Mouse (Mus musculus) midbrain, embryonic 12.5 days (tissue): Measurements from ENCODE around the gene Ush2a. TPM values are rescaled to one million over a fixed set of nuclear protein-coding genes. Genes with fewer than 3 reads are reported as not detected.

Source experiments
- ATAC-seq: fragments of 200-750 bp; cut with Nextera tagmentation; 2 replicates; pipeline ENCODE4 v1.8.0; 2017; ENCODE audit warnings: low read depth, moderate TSS enrichment, moderate library complexity; ENCODE audit not compliant: low FRiP score
- H3K27ac ChIP-seq: fragments of 300-500 bp; sonication (generic); replicated peaks from 2 replicates; pipeline ENCODE4 v1.5.1; 2016; ENCODE audit warnings: mild to moderate bottlenecking
- H3K27me3 ChIP-seq: fragments of 300-500 bp; sonication (generic); 2 replicates; pipeline ENCODE4 v1.6.1; 2016; ENCODE audit warnings: mild to moderate bottlenecking
- H3K36me3 ChIP-seq: fragments of 300-500 bp; sonication (generic); 2 replicates; pipeline ENCODE4 v1.6.1; 2016
- H3K4me1 ChIP-seq: fragments of 300-500 bp; sonication (generic); 2 replicates; pipeline ENCODE4 v1.6.1; 2016
- H3K4me2 ChIP-seq: fragments of 300-500 bp; sonication (generic); replicated peaks from 2 replicates; pipeline ENCODE4 v1.6.1; 2016; ENCODE audit warnings: mild to moderate bottlenecking, moderate library complexity
- H3K4me3 ChIP-seq: fragments of 300-500 bp; sonication (generic); 2 replicates; pipeline ENCODE4 v1.5.1; 2016; ENCODE audit warnings: mild to moderate bottlenecking
- H3K9ac ChIP-seq: fragments of 300-500 bp; sonication (generic); replicated peaks from 2 replicates; pipeline ENCODE4 v1.6.1; 2016; ENCODE audit warnings: mild to moderate bottlenecking, moderate library complexity
- H3K9me3 ChIP-seq: fragments of 300-500 bp; sonication (generic); 2 replicates; pipeline ENCODE4 v1.6.1; 2016; ENCODE audit warnings: mild to moderate bottlenecking
- WGBS: fragments of 180-500 bp; shearing (Covaris S2); methylation state at CpG from one replicate; pipeline ENCODE4 v1.1.7; 2016; 5-methylcytosine and 5-hydroxymethylcytosine counted together
- polyA plus RNA-seq: library from polyadenylated mRNA; unstranded; fragments of >200 nt; fragmentation: Nextera tagmentation; extraction: Ambion mirVana; gene quantifications from 2 replicates; pipeline ENCODE4 v1.2.1, GENCODE M21; 2016

The Ush2a gene
- polyA plus RNA-seq, 1 experiment from 2014 or later, result 0.14 TPM

GRCm38 (mm10) chr1:188567486-188567885 is 305.7 kb downstream of the Ush2a start:
- no peak overlapping the region for H3K27ac ChIP-seq
- no peak overlapping the region for H3K9ac ChIP-seq
- 0 out of 2 replicates have a peak, but pooled peaks cover 3% of the 10 kb centered on the region for H3K4me1 ChIP-seq
- ATAC-seq, result no peak
- H3K27me3 ChIP-seq, result no peaks in the 10 kb centered on the region
- no peak overlapping the region for H3K4me2 ChIP-seq
- no peaks in the 10 kb centered on the region for H3K9me3 ChIP-seq
- WGBS, result 85% methylated on average over 4 of the region's 4 CpGs
- no peak overlapping the region for H3K4me3 ChIP-seq
- no peaks in the 10 kb centered on the region for H3K36me3 ChIP-seq

DNA sequence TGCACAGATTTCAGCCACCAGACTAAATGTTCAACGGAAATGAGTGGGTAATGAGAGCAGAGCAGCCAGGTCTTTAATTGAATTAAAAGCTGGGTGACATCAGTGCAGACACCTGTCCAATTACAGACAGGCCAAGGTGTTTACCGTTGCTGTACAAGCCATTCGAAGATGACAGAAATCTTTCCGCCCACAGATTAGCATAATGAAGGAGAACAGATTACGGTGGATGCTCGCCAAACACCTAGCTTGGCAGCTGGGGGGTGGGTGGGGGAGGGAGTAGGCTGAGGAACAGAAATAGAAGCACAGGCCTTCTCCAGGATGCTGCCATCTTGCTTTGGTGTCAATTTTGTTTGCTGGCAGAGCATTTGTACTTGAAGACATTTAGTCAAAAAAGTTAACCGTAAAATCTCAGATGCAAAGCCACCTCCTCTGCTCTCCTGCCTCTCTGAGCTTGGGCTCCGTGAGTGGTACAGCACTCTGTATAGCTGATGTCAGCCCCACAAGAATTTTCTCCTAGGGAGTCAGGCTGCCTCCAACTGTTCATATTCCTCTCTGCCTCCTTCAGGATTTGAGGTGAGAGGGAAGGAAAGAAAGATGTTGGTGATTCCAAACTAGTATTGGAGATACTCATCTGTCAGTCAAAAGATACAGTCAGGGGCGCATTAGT is 306.6 kb downstream of the Ush2a start:
- ATAC-seq, result no peak
- Histone ChIP-seq H3K36me3 (no peaks in the 10 kb centered on the region), H3K9ac (no peak overlapping the region), H3K27me3 (no peaks in the 10 kb centered on the region), H3K4me1 (0 out of 2 replicates have a peak, but pooled peaks cover 3% of the 10 kb centered on the region), H3K4me2 (no peak overlapping the region), H3K27ac (no peak overlapping the region), H3K9me3 (no peaks in the 10 kb centered on the region), H3K4me3 (no peak overlapping the region)
- 80% methylated on average over 9 of the region's 9 CpGs for WGBS

GRCm38 (mm10) chr1:188576246-188576747 is 314.5 kb downstream of the Ush2a start:
- Histone ChIP-seq H3K4me3 (no peak overlapping the region), H3K4me1 (no peaks in the 10 kb centered on the region; the same call in 1 of the 2 replicates), H3K27ac (no peak overlapping the region), H3K9ac (no peak overlapping the region), H3K4me2 (no peak overlapping the region), H3K9me3 (no peaks in the 10 kb centered on the region), H3K27me3 (no peaks in the 10 kb centered on the region), H3K36me3 (no peaks in the 10 kb centered on the region)
- ATAC-seq, result no peak
- 72% methylated on average over 8 of the region's 8 CpGs for WGBS

- H3K4me3 ChIP-seq, result no peak overlapping the region
- H3K27me3 ChIP-seq, result no peaks in the 10 kb centered on the region
- H3K9ac ChIP-seq, result no peak overlapping the region
- H3K4me2 ChIP-seq, result no peak overlapping the region
- no peak for ATAC-seq
- H3K36me3 ChIP-seq, result no peaks in the 10 kb centered on the region
- H3K9me3 ChIP-seq, result no peaks in the 10 kb centered on the region
- WGBS, result 94% methylated on average over 4 of the region's 4 CpGs
- no peaks in the 10 kb centered on the region; the same call in 1 of the 2 replicates for H3K4me1 ChIP-seq
- H3K27ac ChIP-seq, result no peak overlapping the region
Measured at GRCm38 (mm10) chr1:188577376-188577775, 315.6 kb downstream of the Ush2a start.

DNA sequence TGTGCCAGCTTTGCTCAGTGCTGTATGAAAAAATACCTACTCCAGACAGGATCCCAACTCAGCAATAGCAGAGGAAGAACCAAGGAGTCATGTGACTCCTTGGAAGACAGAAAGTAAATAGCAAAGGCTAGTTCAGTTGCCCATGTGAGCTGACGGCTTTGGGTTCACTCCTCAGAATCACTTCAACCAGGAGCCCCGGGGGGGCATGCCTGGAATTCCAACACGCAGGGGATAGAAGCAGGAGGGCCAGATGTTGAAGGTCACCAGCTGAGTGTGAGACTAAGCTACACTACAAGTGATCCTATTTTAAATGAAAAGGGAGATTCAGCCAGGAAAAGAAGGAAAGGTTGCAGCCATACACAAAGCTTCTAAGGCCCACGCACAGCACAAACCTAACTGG is 319.3 kb downstream of the Ush2a start:
- Histone ChIP-seq H3K36me3 (no peaks in the 10 kb centered on the region), H3K9ac (no peak overlapping the region), H3K9me3 (no peaks in the 10 kb centered on the region), H3K4me3 (no peak overlapping the region), H3K27ac (no peak overlapping the region), H3K4me1 (no peaks in the 10 kb centered on the region; the same call in 1 of the 2 replicates), H3K27me3 (no peaks in the 10 kb centered on the region), H3K4me2 (no peak overlapping the region)
- WGBS, result 36% methylated on average over 4 of the region's 4 CpGs
- no peak for ATAC-seq

DNA sequence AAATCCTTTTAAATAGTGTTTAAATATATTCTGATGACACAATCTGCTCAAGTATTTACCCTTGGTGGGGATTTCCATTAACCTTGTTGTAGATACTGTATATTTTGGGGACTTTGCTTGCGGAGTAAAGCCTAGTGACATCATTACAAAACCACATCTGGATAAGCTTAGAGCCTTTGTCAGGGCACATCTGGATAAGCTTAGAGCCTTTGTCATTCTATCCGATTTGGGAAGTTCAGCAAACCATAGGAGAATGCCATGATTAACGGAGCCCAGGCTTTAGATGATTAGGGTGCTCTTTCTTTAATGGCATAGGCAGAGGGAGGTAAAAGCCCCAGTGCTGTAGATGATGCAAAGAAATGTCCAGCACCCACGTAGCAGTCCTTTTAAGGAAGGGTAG is 333.4 kb downstream of the Ush2a start:
- WGBS, result 42% methylated on average over 4 of the region's 4 CpGs

DNA sequence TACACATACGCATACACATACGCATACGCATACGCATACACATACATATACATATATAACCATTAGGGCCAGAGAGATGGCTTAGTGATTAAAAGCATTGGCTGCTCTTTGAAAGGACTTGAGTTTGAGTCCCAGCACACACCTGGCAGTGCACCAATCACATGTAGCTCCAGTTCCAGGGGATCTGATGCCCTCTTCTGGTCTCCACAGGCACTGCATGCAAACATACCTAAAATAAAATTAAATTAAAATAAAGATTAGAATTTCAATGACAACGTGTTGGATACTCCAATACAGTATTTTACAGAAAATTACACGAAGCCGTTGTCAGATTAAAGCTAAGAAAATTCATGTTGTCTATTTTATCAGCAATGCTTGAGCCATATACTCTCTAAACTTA is 336.2 kb downstream of the Ush2a start:
- Histone ChIP-seq H3K9ac (no peak overlapping the region), H3K36me3 (no peaks in the 10 kb centered on the region), H3K27me3 (no peaks in the 10 kb centered on the region), H3K4me2 (no peak overlapping the region), H3K9me3 (no peaks in the 10 kb centered on the region), H3K4me3 (no peak overlapping the region), H3K27ac (no peak overlapping the region), H3K4me1 (no peaks in the 10 kb centered on the region)
- 89% methylated on average over 7 of the region's 7 CpGs for WGBS
- no peak for ATAC-seq

More for the DNA sequence above, 333.4 kb downstream of the Ush2a start:
- Histone ChIP-seq H3K36me3 (no peaks in the 10 kb centered on the region), H3K4me3 (no peak overlapping the region), H3K4me2 (no peak overlapping the region), H3K27me3 (no peaks in the 10 kb centered on the region), H3K4me1 (no peaks in the 10 kb centered on the region), H3K9ac (no peak overlapping the region), H3K9me3 (no peaks in the 10 kb centered on the region), H3K27ac (no peak overlapping the region)
- ATAC-seq, result no peak

GRCm38 (mm10) chr1:188599134-188599533 is 337.3 kb downstream of the Ush2a start:
- no peaks in the 10 kb centered on the region for H3K36me3 ChIP-seq
- ATAC-seq, result no peak
- no peak overlapping the region for H3K4me3 ChIP-seq
- H3K27me3 ChIP-seq, result no peaks in the 10 kb centered on the region
- H3K4me1 ChIP-seq, result no peaks in the 10 kb centered on the region
- H3K9ac ChIP-seq, result no peak overlapping the region
- H3K27ac ChIP-seq, result no peak overlapping the region
- no peaks in the 10 kb centered on the region for H3K9me3 ChIP-seq
- no peak overlapping the region for H3K4me2 ChIP-seq
- 89% methylated on average over 8 of the region's 8 CpGs for WGBS

DNA sequence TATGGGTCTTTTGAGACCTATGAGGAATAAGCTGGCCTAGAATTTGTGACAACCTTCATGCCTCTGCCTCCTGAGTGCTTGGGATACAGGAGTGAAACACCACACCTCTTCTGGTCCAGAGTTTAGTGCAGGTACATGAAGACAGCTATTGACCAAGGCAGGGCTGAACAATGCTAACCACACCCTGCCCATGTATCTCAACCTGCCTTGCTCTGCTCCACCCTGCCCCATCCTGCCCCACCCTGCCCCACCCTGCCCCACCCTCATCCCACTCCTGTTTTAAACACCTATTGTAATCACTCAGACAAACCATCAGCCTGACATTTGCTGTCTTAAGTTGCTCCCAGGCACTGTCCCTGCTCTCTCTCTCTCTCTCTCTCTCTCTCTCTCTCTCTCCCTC is 344.6 kb downstream of the Ush2a start:
- H3K36me3 ChIP-seq, result no peaks in the 10 kb centered on the region
- H3K9me3 ChIP-seq, result no peaks in the 10 kb centered on the region
- H3K4me2 ChIP-seq, result no peak overlapping the region
- H3K4me3 ChIP-seq, result no peak overlapping the region
- no peaks in the 10 kb centered on the region for H3K4me1 ChIP-seq
- H3K27me3 ChIP-seq, result no peaks in the 10 kb centered on the region
- H3K27ac ChIP-seq, result no peak overlapping the region
- no peak overlapping the region for H3K9ac ChIP-seq
- ATAC-seq, result no peak

- ATAC-seq, result no peak
- Histone ChIP-seq H3K9me3 (no peaks in the 10 kb centered on the region), H3K36me3 (no peaks in the 10 kb centered on the region), H3K27ac (no peak overlapping the region), H3K4me1 (no peaks in the 10 kb centered on the region), H3K9ac (no peak overlapping the region), H3K4me2 (no peak overlapping the region), H3K4me3 (no peak overlapping the region), H3K27me3 (no peaks in the 10 kb centered on the region)
- WGBS, result 81% methylated on average over 5 of the region's 5 CpGs
Measured at GRCm38 (mm10) chr1:188616547-188616946, 354.7 kb downstream of the Ush2a start.

- Histone ChIP-seq H3K9me3 (no peaks in the 10 kb centered on the region), H3K4me3 (no peak overlapping the region), H3K36me3 (no peaks in the 10 kb centered on the region), H3K27ac (no peak overlapping the region), H3K4me2 (no peak overlapping the region), H3K27me3 (no peaks in the 10 kb centered on the region), H3K4me1 (no peaks in the 10 kb centered on the region), H3K9ac (no peak overlapping the region)
- ATAC-seq, result 0 out of 2 replicates have a peak, but pooled peaks have one; percentile 34
- 51% methylated on average over 4 of the region's 4 CpGs for WGBS
Measured at GRCm38 (mm10) chr1:188633736-188634135, 371.9 kb downstream of the Ush2a start.

DNA sequence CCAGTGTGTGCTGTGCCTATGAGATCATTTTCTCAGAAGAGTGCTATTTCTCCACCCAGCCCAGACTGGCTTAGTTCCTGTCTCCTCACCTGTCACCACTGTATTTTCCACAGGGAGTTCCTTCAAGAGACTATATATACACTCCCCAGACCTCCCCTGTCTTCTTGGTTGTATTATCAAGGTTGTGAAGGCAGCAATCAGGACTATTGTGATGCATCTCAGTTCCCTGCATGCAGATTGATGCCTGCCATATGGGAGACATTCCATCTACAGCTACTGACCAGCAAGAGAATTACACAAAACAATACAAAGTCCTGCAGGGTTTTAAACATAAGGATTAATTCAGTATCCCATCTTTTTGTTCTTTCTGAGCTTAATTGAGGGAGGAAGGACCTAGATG is 377.8 kb downstream of the Ush2a start:
- Histone ChIP-seq H3K27ac (no peak overlapping the region), H3K27me3 (no peaks in the 10 kb centered on the region), H3K4me1 (no peaks in the 10 kb centered on the region), H3K9me3 (no peaks in the 10 kb centered on the region), H3K4me2 (no peak overlapping the region), H3K9ac (no peak overlapping the region), H3K4me3 (no peak overlapping the region), H3K36me3 (no peaks in the 10 kb centered on the region)
- ATAC-seq, result no peak

DNA sequence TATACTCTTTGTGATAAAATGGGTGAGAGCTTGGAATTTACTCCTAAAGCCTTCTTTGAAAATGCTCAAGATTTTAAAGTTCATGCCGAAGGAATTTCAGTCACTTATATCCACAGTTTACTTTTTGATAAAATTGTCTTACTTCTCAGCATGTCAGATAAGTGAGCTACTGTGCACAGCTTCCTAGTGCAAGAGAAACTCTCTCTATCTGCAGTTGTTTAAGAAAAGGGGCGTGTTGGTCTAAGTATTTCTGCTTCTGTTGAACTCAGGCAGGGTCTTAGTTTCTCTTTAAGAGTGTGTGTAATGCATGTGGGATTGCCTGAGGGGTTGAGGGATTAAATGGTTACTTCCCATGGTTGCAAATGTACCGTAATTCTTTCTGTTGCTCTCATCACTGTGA is 381.3 kb downstream of the Ush2a start:
- 90% methylated on average over 3 of the region's 3 CpGs for WGBS
- no peak for ATAC-seq

More for the DNA sequence above, 381.3 kb downstream of the Ush2a start:
- no peak overlapping the region for H3K9ac ChIP-seq
- H3K4me3 ChIP-seq, result no peak overlapping the region
- H3K36me3 ChIP-seq, result no peaks in the 10 kb centered on the region
- H3K27ac ChIP-seq, result no peak overlapping the region
- no peak overlapping the region for H3K4me2 ChIP-seq
- H3K9me3 ChIP-seq, result no peaks in the 10 kb centered on the region
- no peaks in the 10 kb centered on the region for H3K27me3 ChIP-seq
- H3K4me1 ChIP-seq, result no peaks in the 10 kb centered on the region
